Mouse (Mus musculus) embryonic facial prominence, embryonic 15.5 days (tissue): ENCODE data around the gene Gja10. TPM values are rescaled to one million over a fixed set of nuclear protein-coding genes. Genes with fewer than 3 reads are reported as not detected.

Experiments used
- ATAC-seq: fragments of 200-750 bp; cut with Nextera tagmentation; 2 replicates; pipeline ENCODE4 v1.8.0; 2017; ENCODE audit warnings: low read depth, moderate TSS enrichment; ENCODE audit not compliant: insufficient number of reproducible peaks, low FRiP score, low TSS enrichment
- H3K27ac ChIP-seq: fragments of 300-500 bp; sonication (generic); replicated peaks from 2 replicates; pipeline ENCODE4 v1.5.1; 2015; ENCODE audit warnings: mild to moderate bottlenecking, inconsistent platforms
- H3K27me3 ChIP-seq: fragments of 300-500 bp; sonication (generic); 2 replicates; pipeline ENCODE4 v1.6.1; 2015; ENCODE audit warnings: inconsistent platforms
- H3K36me3 ChIP-seq: fragments of 300-500 bp; sonication (generic); 2 replicates; pipeline ENCODE4 v1.6.1; 2015; ENCODE audit warnings: mild to moderate bottlenecking, inconsistent platforms
- H3K4me1 ChIP-seq: fragments of 300-500 bp; sonication (generic); 2 replicates; pipeline ENCODE4 v1.6.1; 2015; ENCODE audit warnings: inconsistent platforms
- H3K4me2 ChIP-seq: fragments of 300-500 bp; sonication (generic); replicated peaks from 2 replicates; pipeline ENCODE4 v1.6.1; 2015; ENCODE audit warnings: mild to moderate bottlenecking, inconsistent platforms
- H3K4me3 ChIP-seq: fragments of 300-500 bp; sonication (generic); replicated peaks from 2 replicates; pipeline ENCODE4 v1.5.1; 2015; ENCODE audit warnings: mild to moderate bottlenecking, inconsistent platforms
- H3K9ac ChIP-seq: fragments of 300-500 bp; sonication (generic); 2 replicates; pipeline ENCODE4 v1.6.1; 2015; ENCODE audit warnings: inconsistent platforms
- H3K9me3 ChIP-seq: fragments of 300-500 bp; sonication (generic); replicated peaks from 2 replicates; pipeline ENCODE4 v1.6.1; 2016; ENCODE audit warnings: inconsistent platforms
- WGBS: fragments of 180-500 bp; shearing (Covaris S2); methylation state at CpG from one replicate; pipeline ENCODE4 v1.1.7; 2015; 5-methylcytosine and 5-hydroxymethylcytosine counted together
- polyA plus RNA-seq: library from polyadenylated mRNA; unstranded; fragments of >200 nt; fragmentation: Nextera tagmentation; extraction: Ambion mirVana; gene quantifications from 2 replicates; pipeline ENCODE4 v1.2.1, GENCODE M21; 2015

Gene Gja10
- not detected in 2 replicates for polyA plus RNA-seq

DNA sequence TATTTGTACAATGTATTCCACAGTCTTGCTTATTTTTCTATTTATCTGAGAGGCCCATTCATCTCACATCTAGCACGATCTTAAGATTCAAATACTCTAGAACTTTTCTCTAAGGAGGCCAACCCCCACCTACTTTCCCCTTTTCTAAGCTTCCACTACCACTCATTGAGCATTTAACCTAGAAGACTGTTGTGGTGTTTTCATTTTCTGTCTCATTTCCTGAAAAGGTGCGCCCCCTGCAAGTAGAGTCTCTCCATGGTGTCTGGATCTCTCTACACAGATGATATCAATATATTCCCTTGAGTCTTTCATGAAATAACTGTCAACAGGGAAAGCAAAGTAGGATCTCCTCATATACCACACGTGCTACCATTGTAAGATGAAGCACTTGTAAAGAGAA, at the start of gene Gja10:
TSS of gene Gja10 (minus strand) at position 101 of the 400 bp plus-strand sequence.
- 63% methylated on average over 3 of the region's 3 CpGs for WGBS
- no peak for ATAC-seq

DNA sequence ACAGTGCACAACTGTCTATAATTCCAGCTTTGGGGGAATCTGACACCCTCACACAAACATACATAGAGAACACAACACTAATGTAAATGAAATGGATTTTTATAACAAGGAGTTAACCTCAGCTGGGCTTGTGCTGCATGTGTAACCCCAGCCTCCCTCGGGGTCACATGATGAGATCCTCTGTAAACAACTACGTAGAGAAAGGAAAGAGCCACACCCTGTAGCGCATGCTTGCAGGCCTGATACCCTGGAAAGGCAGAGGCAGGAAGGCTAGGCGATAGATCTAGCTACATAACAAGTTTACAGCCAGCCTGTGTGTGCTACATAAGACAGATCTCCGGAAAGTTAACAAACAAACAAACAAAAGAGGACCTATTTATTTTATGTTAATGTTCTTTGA, 49.1 kb upstream of the Gja10 start:
- no peak overlapping the region for H3K4me2 ChIP-seq
- H3K9ac ChIP-seq, result no peak overlapping the region
- H3K4me3 ChIP-seq, result no peak overlapping the region
- H3K27me3 ChIP-seq, result no peaks in the 10 kb centered on the region
- peaks cover 4% of the 10 kb centered on the region; the same call in 1 of the 2 replicates for H3K4me1 ChIP-seq
- no peak for ATAC-seq
- H3K27ac ChIP-seq, result no peak overlapping the region
- peaks cover 34% of the 10 kb centered on the region; the same call in 1 of the 2 replicates for H3K36me3 ChIP-seq
- H3K9me3 ChIP-seq, result no peaks in the 10 kb centered on the region
- WGBS, result 71% methylated on average over 5 of the region's 5 CpGs

More for the DNA sequence above, at the start of gene Gja10:
- Histone ChIP-seq H3K36me3 (no peaks in the 10 kb centered on the region), H3K9ac (no peak within 1 kb of the TSS), H3K4me2 (no peak within 1 kb of the TSS), H3K27ac (no peak within 1 kb of the TSS), H3K9me3 (no peaks in the 10 kb centered on the region), H3K4me3 (no peak within 1 kb of the TSS), H3K27me3 (no peaks in the 10 kb centered on the region), H3K4me1 (no peaks in the 10 kb centered on the region)

DNA sequence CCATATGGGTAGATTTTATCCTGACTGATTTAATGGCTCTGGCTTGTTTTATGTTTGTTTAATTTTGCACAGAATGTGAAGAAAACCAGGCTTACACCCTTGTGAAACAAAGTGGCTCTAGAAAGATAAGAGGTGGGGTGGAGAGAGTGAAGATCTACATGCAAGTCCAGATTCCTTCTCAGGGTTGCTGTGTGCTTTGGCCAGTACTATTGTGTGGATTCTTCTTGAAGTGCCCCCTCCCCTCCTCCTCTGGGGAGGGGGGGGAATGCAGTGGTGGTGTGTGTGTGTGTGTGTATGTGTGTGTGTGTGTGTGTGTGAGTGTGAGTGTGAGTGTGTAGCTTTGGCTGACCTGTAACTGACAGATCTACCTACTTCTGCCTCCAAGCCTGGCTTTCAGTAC, 19.1 kb upstream of the Gja10 start:
- H3K4me1 ChIP-seq, result no peaks in the 10 kb centered on the region
- no peak overlapping the region for H3K9ac ChIP-seq
- no peak overlapping the region for H3K27ac ChIP-seq
- no peak overlapping the region for H3K4me2 ChIP-seq
- ATAC-seq, result no peak
- H3K27me3 ChIP-seq, result no peaks in the 10 kb centered on the region
- H3K36me3 ChIP-seq, result peaks cover 17% of the 10 kb centered on the region
- no peak overlapping the region for H3K4me3 ChIP-seq
- H3K9me3 ChIP-seq, result no peaks in the 10 kb centered on the region

DNA sequence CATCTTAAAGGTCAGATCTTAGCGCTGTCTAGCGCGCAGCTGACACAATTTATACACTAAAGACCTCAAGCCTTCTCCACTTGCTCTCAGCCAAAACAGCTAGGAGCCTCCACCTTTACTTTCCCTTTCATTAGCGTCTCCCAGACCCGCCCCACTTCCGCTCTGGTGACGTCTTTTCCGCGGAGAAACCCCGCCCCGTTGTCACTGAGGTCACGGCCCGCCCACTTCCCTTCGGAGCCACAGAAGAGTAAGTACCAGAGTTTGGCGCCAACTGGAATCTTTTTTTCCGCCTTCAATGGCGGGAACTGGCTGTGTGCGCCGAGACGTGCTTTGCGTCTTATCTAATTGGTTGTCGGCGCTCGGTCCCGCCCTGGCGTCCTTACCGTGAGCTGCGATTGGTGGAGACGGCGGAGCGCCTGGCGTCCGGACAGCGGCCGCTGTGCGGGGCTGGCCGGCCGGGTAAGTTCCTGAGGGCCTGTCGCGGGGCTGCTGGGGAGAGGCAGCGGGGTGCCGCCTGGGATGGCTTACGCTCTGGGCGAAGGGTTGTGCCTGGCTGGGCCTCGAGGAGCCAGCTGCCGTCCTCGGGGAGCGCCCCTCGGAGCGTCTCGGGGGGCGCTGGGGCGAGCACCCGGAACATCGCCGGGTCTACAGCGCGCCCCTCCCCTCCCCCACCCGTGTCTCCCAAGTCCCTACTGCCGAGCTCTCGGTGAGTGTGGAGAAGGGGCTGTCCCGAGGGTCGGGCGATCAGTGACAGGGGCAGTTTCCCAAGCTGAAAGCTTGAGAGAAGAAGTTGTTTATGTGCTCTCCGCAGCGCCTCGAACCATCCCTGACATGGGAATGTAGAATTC, 12.7 kb upstream of the Gja10 start, which contains the start of gene Casp8ap2:
TSS of gene Casp8ap2 (plus strand) at position 418 of the 848 bp plus-strand sequence.
- H3K4me1 ChIP-seq, result peaks cover 9% of the 10 kb centered on the region; the same call in 1 of the 2 replicates
- peak within 1 kb of the TSS; percentile 88 for H3K27ac ChIP-seq
- H3K27me3 ChIP-seq, result no peaks in the 10 kb centered on the region
- peak; percentile 100 for ATAC-seq
- H3K9ac ChIP-seq, result peak within 1 kb of the TSS; percentile 84
- 0 out of 2 replicates have a peak, but pooled peaks cover 4% of the 10 kb centered on the region for H3K36me3 ChIP-seq
- no peaks in the 10 kb centered on the region for H3K9me3 ChIP-seq
- WGBS, result under 1% methylated on average over 67 of the region's 67 CpGs
- H3K4me2 ChIP-seq, result peak within 1 kb of the TSS; percentile 71
- H3K4me3 ChIP-seq, result peak within 1 kb of the TSS; percentile 98

DNA sequence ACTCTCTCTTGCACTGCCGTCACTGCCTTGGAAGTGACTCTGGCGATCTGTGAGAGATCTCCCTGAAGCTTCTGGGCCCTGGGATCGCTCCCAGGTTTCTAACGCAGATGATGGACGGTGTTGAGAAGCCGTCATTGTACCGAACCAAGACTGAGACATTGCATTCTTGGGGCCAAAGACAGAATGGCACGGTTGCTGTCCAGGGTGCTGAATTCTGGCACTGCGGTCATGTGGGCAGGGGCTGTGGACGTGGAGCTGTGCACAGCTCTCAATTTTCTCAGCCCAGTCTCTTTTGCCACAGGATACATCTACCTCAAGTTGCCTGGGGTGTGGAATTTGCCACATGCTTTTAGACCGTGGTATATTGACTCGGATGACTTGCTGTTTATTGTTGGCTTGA, 1.4 kb downstream of the Gja10 start:
- Histone ChIP-seq H3K4me1 (no peaks in the 10 kb centered on the region), H3K4me3 (no peak overlapping the region), H3K27ac (no peak overlapping the region), H3K36me3 (no peaks in the 10 kb centered on the region), H3K4me2 (no peak overlapping the region), H3K9ac (no peak overlapping the region), H3K27me3 (no peaks in the 10 kb centered on the region), H3K9me3 (no peaks in the 10 kb centered on the region)
- ATAC-seq, result no peak
- WGBS, result 21% methylated on average over 12 of the region's 12 CpGs

DNA sequence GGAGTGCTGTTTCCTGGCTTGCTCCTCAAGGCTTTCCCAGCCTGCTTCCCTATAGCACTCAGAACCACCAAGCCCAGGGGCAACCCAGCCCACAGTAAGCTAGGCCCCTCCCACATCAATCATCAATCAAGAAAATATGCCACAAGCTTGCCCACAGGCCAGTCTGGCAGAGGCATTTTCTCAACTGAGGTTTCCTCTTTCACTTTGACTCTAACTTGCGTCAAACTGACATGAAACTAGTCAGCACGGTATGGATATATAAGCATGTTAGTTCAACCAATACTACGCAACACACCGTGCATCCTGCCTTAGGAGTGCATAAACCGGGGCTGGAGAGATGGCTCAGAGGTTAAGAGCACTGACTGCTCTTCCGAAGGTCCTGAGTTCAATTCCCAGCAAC, 14.3 kb downstream of the Gja10 start:
- Histone ChIP-seq H3K4me3 (no peak overlapping the region), H3K9me3 (no peaks in the 10 kb centered on the region), H3K9ac (no peak overlapping the region), H3K4me2 (no peak overlapping the region), H3K4me1 (no peaks in the 10 kb centered on the region), H3K36me3 (no peaks in the 10 kb centered on the region), H3K27me3 (no peaks in the 10 kb centered on the region), H3K27ac (no peak overlapping the region)
- WGBS, result 69% methylated on average over 6 of the region's 6 CpGs
- ATAC-seq, result no peak

DNA sequence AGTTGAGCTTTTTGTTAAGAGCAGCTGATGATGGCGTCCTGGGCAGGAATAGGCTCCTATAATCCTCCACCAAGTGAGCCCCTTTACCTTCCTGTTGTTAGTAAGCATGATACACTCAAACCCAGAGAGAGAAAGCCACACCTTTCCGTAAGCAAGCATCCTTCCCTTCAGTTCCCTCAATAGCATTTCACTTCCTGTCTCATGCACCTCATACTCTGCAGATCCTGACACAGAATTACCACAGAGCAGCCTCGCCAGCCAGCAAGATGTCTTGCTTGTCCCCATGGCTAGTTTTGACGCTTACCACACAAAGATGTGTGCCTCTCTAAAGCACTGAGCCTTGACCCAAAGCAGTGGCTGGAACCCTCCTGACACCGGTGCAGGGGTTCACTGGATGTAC, 15.0 kb downstream of the Gja10 start:
- no peaks in the 10 kb centered on the region for H3K36me3 ChIP-seq
- H3K4me2 ChIP-seq, result no peak overlapping the region
- ATAC-seq, result no peak
- no peaks in the 10 kb centered on the region for H3K9me3 ChIP-seq
- H3K4me3 ChIP-seq, result no peak overlapping the region
- WGBS, result 83% methylated on average over 5 of the region's 5 CpGs
- no peak overlapping the region for H3K9ac ChIP-seq
- H3K27ac ChIP-seq, result no peak overlapping the region
- H3K27me3 ChIP-seq, result no peaks in the 10 kb centered on the region
- no peaks in the 10 kb centered on the region for H3K4me1 ChIP-seq

DNA sequence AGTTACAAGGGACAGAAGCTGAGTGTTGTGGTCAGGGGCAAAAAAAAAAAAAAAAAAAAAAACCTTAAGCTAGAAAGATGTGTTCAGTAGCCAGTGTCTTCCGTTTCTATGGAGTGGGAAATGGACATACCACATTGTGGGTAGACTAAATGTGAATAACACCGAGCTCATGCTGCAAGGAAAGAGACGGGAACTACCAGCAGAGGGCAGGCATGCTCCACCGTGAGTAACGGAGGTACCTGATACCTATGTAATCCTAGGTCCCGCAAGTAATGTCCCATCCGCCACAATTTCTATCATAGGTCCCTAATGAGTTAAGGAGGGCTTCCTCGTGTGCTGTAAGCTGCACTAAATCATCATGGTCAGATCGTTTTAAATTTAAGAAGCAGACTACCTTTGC, 16.0 kb downstream of the Gja10 start:
- H3K4me3 ChIP-seq, result no peak overlapping the region
- H3K4me1 ChIP-seq, result no peaks in the 10 kb centered on the region
- no peaks in the 10 kb centered on the region for H3K9me3 ChIP-seq
- no peak overlapping the region for H3K4me2 ChIP-seq
- no peak for ATAC-seq
- 8% methylated on average over 9 of the region's 9 CpGs for WGBS
- no peak overlapping the region for H3K9ac ChIP-seq
- no peak overlapping the region for H3K27ac ChIP-seq
- H3K36me3 ChIP-seq, result no peaks in the 10 kb centered on the region
- H3K27me3 ChIP-seq, result no peaks in the 10 kb centered on the region

DNA sequence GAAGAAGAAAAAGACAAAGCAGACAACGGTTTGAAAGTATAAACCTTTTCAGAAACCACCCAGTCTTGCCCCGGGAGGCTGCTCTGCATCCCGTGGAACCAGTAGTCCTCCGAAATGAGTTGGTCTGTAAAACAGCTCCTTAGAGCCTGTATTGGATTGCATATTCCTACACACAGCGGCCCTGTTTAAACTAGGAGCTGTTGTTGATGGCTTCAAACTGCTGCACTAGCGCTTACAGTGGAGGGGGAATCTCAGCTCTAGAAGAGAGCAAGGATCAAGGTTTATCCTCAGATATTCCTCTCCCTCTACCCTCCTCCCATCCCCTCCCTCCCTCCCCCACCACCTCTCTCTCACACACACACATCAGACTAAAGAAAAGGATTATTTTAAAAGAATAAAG, 18.4 kb downstream of the Gja10 start:
- Histone ChIP-seq H3K27ac (no peak overlapping the region), H3K4me2 (no peak overlapping the region), H3K9me3 (no peaks in the 10 kb centered on the region), H3K27me3 (no peaks in the 10 kb centered on the region), H3K36me3 (0 out of 2 replicates have a peak, but pooled peaks cover 4% of the 10 kb centered on the region), H3K9ac (no peak overlapping the region), H3K4me1 (no peaks in the 10 kb centered on the region), H3K4me3 (no peak overlapping the region)
- WGBS, result 69% methylated on average over 6 of the region's 6 CpGs
- no peak for ATAC-seq

DNA sequence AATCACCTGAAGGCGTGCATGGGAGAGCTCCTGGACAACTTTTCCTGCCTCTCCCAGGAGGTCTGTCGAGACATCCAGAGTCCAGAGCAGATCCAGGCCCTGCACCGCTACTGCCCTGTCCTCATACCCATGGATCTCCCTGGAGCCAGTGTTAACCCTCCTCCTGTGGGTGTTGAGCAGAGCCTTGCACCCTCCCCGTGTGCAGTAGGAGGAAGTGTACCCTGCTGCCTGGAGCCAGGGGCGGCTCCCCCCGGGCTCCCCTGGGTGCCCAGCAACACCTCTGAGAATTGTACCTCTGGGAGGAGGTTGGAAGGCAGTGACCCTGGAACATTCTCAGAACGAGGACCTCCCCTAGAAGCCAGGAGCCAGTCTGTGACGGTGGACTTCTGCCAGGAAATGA, 22.7 kb downstream of the Gja10 start:
- Histone ChIP-seq H3K27ac (no peak overlapping the region), H3K4me2 (no peak overlapping the region), H3K27me3 (no peaks in the 10 kb centered on the region), H3K4me3 (no peak overlapping the region), H3K4me1 (0 out of 2 replicates have a peak, but pooled peaks cover 3% of the 10 kb centered on the region), H3K9me3 (no peaks in the 10 kb centered on the region), H3K36me3 (peaks cover 8% of the 10 kb centered on the region; the same call in 1 of the 2 replicates), H3K9ac (no peak overlapping the region)
- WGBS, result 82% methylated on average over 8 of the region's 8 CpGs
- no peak; the same call in 1 of the 2 replicates for ATAC-seq

DNA sequence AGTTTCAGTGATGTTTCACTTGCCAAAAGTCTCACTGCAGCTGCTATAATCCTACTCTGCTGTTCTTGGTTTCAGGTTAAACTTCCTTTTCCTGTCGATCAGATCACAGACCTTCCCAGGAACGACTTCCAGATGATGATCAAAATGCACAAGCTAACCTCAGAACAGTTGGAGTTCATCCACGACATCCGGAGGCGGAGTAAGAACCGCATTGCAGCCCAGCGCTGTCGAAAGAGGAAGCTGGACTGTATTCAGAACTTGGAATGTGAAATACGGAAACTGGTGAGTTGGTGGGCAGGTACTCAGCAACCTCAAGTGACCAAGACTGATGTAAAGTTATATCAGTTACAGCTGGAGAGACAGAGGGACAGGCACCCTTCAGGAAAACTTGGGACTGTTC, 27.4 kb downstream of the Gja10 start:
- Histone ChIP-seq H3K4me3 (no peak overlapping the region), H3K9ac (no peak overlapping the region), H3K36me3 (peaks cover 7% of the 10 kb centered on the region; the same call in 1 of the 2 replicates), H3K9me3 (no peaks in the 10 kb centered on the region), H3K27ac (no peak overlapping the region), H3K4me2 (no peak overlapping the region), H3K27me3 (no peaks in the 10 kb centered on the region), H3K4me1 (0 out of 2 replicates have a peak, but pooled peaks cover 3% of the 10 kb centered on the region)
- no peak for ATAC-seq
- 23% methylated on average over 9 of the region's 9 CpGs for WGBS
